Mouse (Mus musculus): ENCODE measurements around the gene Chrd. TPM values are rescaled to one million over a fixed set of nuclear protein-coding genes. Genes with fewer than 3 reads are reported as not detected.

The Chrd gene
- polyA plus RNA-seq (2012; rRNA removed) = 71.8 and 94.6 TPM in 2 replicates

DNA sequence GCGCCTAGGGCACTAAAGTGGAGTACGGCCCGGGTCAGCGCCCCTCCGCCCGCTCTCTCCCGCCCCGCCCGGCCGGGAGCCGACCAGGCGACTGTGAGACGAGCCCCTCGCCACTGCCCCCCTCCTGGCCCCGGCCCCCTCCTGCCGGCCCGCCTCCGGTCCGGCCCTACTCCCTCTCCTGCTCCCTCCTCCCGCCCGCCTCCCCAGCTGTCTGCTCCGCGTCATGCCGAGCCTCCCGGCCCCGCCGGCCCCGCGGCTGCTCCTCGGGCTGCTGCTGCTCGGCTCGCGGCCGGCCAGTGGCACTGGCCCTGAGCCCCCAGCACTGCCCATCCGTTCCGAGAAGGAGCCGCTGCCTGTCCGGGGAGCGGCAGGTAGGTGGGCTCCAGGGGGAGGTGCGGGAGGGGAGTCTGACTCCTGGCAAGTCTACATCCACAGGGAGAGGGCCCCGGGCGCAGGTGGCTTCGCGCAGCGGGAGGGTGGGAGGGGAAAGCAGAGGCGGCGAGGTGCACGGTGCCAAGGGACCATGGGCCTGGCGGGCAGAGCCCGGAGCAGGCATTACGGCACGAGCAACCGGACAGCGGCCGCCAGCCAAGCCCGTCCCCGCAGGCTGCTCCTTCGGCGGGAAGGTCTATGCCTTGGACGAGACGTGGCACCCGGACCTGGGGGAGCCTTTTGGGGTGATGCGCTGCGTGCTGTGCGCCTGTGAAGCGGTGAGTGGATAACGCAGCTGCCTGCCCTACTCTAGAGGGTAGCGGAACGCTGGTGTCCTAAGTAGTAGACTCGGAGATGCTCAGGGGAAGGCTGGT, at the start of gene Chrd:
Gene Chrd, plus strand, starts transcription at position 203 of the 806 bp plus-strand sequence.
- peak within 1 kb of the TSS; percentile 57 for H3K4me3 ChIP-seq (ENCODE audit: insufficient read depth, low read length)
- no peaks in the 10 kb centered on the region for H3K4me1 ChIP-seq (ENCODE audit: control insufficient read depth, insufficient read depth, low read length)
- TF ChIP-seq CTCF (IDR thresholded peaks at IDR 0.05; ENCODE audit: extremely low read depth, insufficient read depth, low read length) = no peak
- 0 out of 2 replicates have a peak, but pooled peaks have one; percentile 40 for TF ChIP-seq POLR2A (IDR thresholded peaks at IDR 0.05; ENCODE audit: extremely low read depth, insufficient read depth, low read length)
- H3K27ac ChIP-seq (ENCODE audit: insufficient read depth, low read length) = peak within 1 kb of the TSS; percentile 86; the same call in 1 of the 2 replicates

DNA sequence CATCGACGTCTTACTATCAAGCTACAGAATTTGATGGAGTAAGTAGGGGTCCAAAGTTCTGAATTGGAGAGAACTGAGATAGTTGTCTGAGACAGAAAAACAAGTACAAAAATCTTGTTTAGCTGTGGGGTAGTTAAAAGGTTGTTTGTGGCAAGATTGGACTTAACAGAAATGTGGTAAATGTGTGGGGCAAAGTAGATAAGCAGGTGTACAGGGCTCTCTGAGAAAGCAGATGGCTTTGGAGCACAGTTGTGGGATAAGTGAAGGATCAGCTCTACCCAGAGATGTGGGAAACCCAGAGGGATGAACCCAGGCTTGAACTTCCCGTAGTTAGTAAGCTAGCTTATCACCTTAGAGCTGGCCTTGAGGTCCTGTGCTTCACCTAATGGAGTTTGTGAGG, 42.2 kb upstream of the Chrd start:
- TF ChIP-seq CTCF (IDR thresholded peaks at IDR 0.05; ENCODE audit: extremely low read depth, insufficient read depth, low read length) = no peak
- no peak for TF ChIP-seq POLR2A (IDR thresholded peaks at IDR 0.05; ENCODE audit: extremely low read depth, insufficient read depth, low read length)
- Histone ChIP-seq H3K4me1 (ENCODE audit: control insufficient read depth, insufficient read depth, low read length) (no peaks in the 10 kb centered on the region), H3K27ac (ENCODE audit: insufficient read depth, low read length) (no peak overlapping the region), H3K4me3 (ENCODE audit: insufficient read depth, low read length) (no peak overlapping the region)

DNA sequence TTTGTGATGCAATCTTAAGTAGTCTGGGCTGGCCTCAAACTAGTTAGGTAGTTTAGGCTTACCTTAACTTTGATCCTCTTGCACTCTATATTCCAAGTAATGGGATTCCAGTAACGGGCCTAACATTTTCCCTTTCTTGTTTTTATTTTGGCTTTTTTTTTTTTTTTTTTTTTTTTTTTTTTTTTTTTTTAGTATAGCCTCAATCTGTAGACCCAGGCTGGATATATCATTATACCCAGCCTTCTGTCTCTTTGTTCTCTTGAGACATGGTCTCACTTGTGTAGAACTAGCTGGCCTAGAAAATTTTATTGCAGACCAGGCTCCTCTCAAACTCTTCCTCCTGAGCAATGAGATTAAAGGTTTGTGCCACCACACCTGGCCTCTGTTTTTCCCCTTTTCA, 41.3 kb upstream of the Chrd start:
- H3K4me1 ChIP-seq (ENCODE audit: control insufficient read depth, insufficient read depth, low read length) = no peaks in the 10 kb centered on the region
- no peak overlapping the region for H3K4me3 ChIP-seq (ENCODE audit: insufficient read depth, low read length)
- H3K27ac ChIP-seq (ENCODE audit: insufficient read depth, low read length) = no peak overlapping the region
- TF ChIP-seq CTCF (IDR thresholded peaks at IDR 0.05; ENCODE audit: extremely low read depth, insufficient read depth, low read length) (no peak), POLR2A (IDR thresholded peaks at IDR 0.05; ENCODE audit: extremely low read depth, insufficient read depth, low read length) (no peak)

DNA sequence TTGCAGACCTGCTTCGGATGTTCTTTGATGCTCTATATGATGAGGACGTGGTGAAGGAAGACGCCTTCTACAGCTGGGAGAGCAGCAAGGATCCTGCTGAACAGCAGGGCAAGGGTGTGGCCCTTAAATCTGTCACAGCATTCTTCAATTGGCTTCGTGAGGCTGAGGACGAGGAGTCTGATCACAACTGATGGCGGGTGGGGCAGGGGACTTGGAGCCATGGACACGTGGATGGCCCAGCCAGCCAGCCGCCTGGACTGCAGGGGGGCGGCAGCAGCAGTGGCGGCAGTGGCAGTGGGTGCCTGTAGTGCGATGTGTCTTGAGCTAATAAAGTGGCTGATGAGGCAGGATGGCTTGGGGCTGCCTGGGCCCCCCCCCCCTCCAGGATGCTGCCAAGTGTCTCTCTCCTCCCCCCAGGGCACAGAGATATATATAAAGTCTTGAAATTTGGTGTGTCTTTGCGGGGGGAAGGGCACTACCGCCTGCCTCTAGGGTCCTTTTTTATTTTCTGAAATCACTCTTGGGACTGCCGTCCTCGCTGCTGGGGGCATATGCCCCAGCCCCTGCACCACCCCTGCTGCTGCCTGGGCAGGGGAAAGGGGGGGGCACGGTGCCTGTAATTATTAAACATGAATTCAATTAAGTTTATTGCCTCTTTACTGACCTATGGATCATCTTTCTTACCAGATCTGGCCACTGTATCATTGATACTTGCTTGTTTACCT, 40.5 kb upstream of the Chrd start:
- Histone ChIP-seq H3K4me3 (ENCODE audit: insufficient read depth, low read length) (peak overlapping the region; percentile 82; the same call in 1 of the 2 replicates), H3K27ac (ENCODE audit: insufficient read depth, low read length) (peak overlapping the region; percentile 1; the same call in 1 of the 2 replicates), H3K4me1 (ENCODE audit: control insufficient read depth, insufficient read depth, low read length) (no peaks in the 10 kb centered on the region)
- TF ChIP-seq POLR2A (IDR thresholded peaks at IDR 0.05; ENCODE audit: extremely low read depth, insufficient read depth, low read length) = no peak
- TF ChIP-seq CTCF (IDR thresholded peaks at IDR 0.05; ENCODE audit: extremely low read depth, insufficient read depth, low read length) = no peak

DNA sequence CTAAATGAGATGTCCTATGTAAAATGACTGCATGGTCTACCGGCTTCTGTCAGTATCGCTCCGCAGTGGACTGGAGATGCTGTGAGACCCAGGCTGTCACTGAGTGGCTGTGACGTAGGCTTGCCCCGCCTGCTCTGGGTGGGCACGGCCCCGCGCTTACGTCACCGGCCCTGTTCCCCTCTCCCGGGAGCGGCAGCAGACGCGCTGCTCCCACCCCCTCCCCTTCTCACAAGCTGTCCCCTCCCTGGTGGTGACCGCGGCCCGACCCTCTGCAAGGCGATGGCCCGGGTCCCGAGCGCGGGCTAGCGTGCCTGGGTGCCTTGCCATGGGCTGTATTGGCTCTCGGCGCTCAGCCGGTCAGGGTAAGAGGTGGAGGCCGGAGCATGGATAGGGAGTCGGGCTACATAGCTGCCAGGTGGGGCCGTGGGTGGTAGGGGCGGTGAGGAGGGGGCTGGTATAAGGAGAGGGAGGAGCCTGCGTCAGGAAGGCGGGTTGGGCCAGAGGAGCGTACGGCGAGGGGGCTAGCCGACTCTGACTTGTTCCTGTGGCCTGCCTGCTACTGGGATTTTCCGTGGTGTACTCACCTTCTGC, 39.7 kb upstream of the Chrd start, which contains the start of gene Fam131a:
Gene Fam131a, plus strand, starts transcription at position 131 of the 591 bp plus-strand sequence.
- Histone ChIP-seq H3K27ac (ENCODE audit: insufficient read depth, low read length) (peak within 1 kb of the TSS; percentile 98), H3K4me1 (ENCODE audit: control insufficient read depth, insufficient read depth, low read length) (no peaks in the 10 kb centered on the region), H3K4me3 (ENCODE audit: insufficient read depth, low read length) (peak within 1 kb of the TSS; percentile 82)
- no peak for TF ChIP-seq CTCF (IDR thresholded peaks at IDR 0.05; ENCODE audit: extremely low read depth, insufficient read depth, low read length)
- peak; percentile 93 for TF ChIP-seq POLR2A (IDR thresholded peaks at IDR 0.05; ENCODE audit: extremely low read depth, insufficient read depth, low read length)

DNA sequence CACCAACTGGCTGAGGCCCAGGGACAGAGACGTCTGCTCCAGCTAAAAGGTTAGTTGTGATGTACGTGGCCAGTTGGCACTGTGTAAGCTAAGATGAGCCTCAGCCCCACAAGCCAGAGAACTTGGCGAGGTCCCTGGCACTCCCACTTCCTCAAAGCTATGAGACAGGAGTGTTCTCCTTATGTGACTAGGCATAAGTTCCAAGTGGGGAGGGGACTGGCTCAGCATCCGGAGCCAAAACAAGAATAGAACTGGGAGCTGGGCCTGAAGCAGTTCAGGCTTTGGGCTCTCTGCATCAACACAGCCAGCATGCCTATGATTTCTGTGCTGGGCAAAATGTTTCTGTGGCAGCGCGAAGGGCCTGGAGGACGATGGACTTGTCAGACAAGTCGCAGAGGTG, 38.1 kb upstream of the Chrd start:
- H3K4me1 ChIP-seq (ENCODE audit: control insufficient read depth, insufficient read depth, low read length) = 0 out of 2 replicates have a peak, but pooled peaks cover 2% of the 10 kb centered on the region
- H3K4me3 ChIP-seq (ENCODE audit: insufficient read depth, low read length) = peak overlapping the region; percentile 75
- H3K27ac ChIP-seq (ENCODE audit: insufficient read depth, low read length) = peak overlapping the region; percentile 92
- TF ChIP-seq CTCF (IDR thresholded peaks at IDR 0.05; ENCODE audit: extremely low read depth, insufficient read depth, low read length) (no peak), POLR2A (IDR thresholded peaks at IDR 0.05; ENCODE audit: extremely low read depth, insufficient read depth, low read length) (peak; percentile 70; the same call in 1 of the 2 replicates)

DNA sequence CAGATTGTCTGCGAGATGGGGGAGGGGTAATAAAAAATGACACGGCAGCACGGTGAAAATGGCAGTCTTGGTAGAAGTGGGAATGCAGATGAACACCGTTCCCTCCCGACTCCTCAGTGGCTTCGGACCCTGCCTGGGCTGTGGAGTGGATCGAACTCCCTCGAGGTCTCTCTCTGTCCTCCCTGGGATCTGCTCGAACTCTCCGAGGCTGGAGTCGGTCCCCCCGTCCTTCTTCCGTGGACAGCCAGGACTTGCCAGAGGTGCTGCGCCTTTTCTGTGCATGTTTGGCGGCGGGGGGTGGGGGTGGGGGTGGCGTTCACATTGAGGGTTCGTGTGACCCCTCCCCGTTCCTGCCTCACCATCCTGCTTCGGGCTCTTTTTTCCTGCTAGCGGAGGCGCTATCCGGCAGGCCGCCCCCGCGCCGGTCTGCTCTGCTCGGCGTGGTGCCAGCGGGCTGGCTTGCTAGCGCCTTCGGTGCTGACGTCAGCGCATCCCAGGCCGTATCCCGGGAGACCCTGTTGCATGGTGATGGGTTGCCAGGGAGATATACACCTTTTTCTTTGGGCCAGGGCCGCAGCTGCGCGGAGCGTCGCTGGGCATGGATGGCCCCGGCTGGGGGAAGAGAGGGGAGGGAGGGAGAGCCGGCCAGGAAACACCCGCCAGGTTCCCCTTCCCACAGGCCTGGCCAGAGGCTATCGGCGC, 37.2 kb upstream of the Chrd start:
- TF ChIP-seq CTCF (IDR thresholded peaks at IDR 0.05; ENCODE audit: extremely low read depth, insufficient read depth, low read length) (no peak), POLR2A (IDR thresholded peaks at IDR 0.05; ENCODE audit: extremely low read depth, insufficient read depth, low read length) (0 out of 2 replicates have a peak, but pooled peaks have one; percentile 19)
- H3K27ac ChIP-seq (ENCODE audit: insufficient read depth, low read length) = peak overlapping the region; percentile 92
- peak overlapping the region; percentile 75 for H3K4me3 ChIP-seq (ENCODE audit: insufficient read depth, low read length)
- 0 out of 2 replicates have a peak, but pooled peaks cover 2% of the 10 kb centered on the region for H3K4me1 ChIP-seq (ENCODE audit: control insufficient read depth, insufficient read depth, low read length)

DNA sequence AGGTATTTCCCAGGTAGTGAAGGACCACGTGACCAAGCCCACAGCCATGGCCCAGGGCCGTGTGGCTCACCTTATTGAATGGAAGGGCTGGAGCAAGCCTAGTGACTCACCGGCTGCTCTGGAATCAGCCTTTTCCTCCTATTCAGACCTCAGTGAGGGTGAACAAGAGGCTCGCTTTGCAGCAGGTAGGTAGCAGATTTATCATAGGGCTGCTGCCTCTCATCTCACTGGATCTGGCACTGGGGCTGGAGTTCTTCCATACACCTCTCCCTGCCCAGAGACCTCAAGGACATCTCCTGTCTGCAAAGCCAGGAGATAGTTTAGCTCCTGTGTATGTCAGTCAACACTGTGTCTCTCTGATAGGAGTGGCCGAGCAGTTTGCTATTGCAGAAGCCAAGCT, 33.7 kb upstream of the Chrd start:
- TF ChIP-seq CTCF (IDR thresholded peaks at IDR 0.05; ENCODE audit: extremely low read depth, insufficient read depth, low read length) = no peak
- no peak for TF ChIP-seq POLR2A (IDR thresholded peaks at IDR 0.05; ENCODE audit: extremely low read depth, insufficient read depth, low read length)
- Histone ChIP-seq H3K4me3 (ENCODE audit: insufficient read depth, low read length) (no peak overlapping the region), H3K27ac (ENCODE audit: insufficient read depth, low read length) (no peak overlapping the region), H3K4me1 (ENCODE audit: control insufficient read depth, insufficient read depth, low read length) (0 out of 2 replicates have a peak, but pooled peaks cover 2% of the 10 kb centered on the region)

Measured in cortical plate, adult 2 months (tissue).